Mouse (Mus musculus) cerebellum, adult 2 months (tissue): ENCODE data around the gene Mfsd12.

Experiments used
- CTCF ChIP-seq: fragments of 200-500 bp; IDR thresholded peaks from 2 replicates; pipeline ENCODE4 v1.5.1; 2011; ENCODE audit warnings: low read depth, mild to moderate bottlenecking, control low read depth, low read length, moderate library complexity, borderline replicate concordance; ENCODE audit not compliant: insufficient read depth
- POLR2A ChIP-seq: fragments of 200-500 bp; IDR thresholded peaks from 2 replicates; pipeline ENCODE4 v1.6.1; 2011; ENCODE audit warnings: low read length, control low read depth, borderline replicate concordance; ENCODE audit not compliant: insufficient read depth

DNA sequence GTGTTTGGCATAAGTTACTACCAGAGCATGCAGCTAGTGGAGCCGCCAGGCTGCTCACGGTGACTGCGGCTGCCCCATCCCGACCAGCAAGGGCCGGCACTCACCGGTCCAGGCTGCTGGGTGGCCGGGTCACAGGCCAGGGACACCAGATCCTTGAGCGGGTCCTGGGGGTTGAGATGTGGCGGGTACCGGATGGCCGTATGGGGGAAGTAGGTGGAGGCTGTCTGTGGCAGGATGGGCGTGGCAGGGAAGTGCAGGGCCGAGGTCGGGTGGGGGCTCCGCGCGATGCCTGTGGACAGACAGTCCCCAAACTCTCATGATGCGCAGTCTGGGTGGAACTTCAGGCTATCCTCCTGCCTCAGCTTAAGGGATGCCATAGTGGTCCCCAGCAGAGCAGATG is 47.4 kb downstream of the Mfsd12 start:
- TF ChIP-seq POLR2A (no peak), CTCF (no peak)
